Comparison of ENCODE assay signal across 23 mouse cellular contexts in the genomic region with DNA sequence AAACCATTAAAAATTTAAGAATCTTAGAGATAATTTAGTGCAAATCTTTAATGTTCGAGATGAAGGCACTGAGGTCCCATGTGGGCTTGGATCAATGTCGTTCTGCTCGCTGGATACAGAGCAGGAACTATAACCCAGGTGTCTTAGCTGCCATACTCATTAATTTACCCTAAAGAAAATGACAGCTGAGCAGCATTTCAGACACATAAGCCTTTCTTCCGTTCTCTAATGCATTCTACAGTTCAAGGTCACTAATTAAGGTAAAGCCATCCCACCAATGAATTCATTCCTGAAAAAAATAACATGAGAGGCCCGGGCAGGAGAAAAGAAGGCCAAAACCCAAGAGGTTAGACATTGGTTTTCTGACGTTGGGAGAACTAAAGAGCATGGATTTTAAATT.
DNase-seq lines count a peak whose midpoint lies in the region; ATAC-seq and TF ChIP-seq lines count a peak whose summit lies in the region.
"Had no signal": no experiment of that assay in that cellular context is flagged by ENCODE, and none has a peak within 500 bp of the region (broad histone marks: within the 10 kb centered on the region; RNA-seq: fewer than 3 reads in every experiment).

No protein-coding gene starts in this region.

- H3K27ac ChIP-seq in hindbrain, embryonic 11.5 days (ENCODE audit: low read depth, low read length): no peak overlapping the region
- H3K27ac ChIP-seq in hindbrain, embryonic 16.5 days (ENCODE audit: low read depth, low read length): no peak overlapping the region
- no peak overlapping the region for H3K27ac ChIP-seq in midbrain, embryonic 12.5 days (replicated peaks)
- no peak overlapping the region for H3K27ac ChIP-seq in midbrain, postnatal 0 days (ENCODE audit: low read depth, low read length)
- H3K27ac ChIP-seq in midbrain, embryonic 14.5 days (replicated peaks; ENCODE audit: low read depth, low read length): no peak overlapping the region
- H3K27ac ChIP-seq: embryonic facial prominence, embryonic 12.5 days; gastrocnemius, adult 2 months; heart, embryonic 13.5 days; hindbrain, postnatal 0 days had no signal

- no peaks in the 10 kb centered on the region for H3K27me3 ChIP-seq in hindbrain, embryonic 11.5 days (ENCODE audit: control insufficient read depth, insufficient read depth, low read length)
- no peaks in the 10 kb centered on the region for H3K27me3 ChIP-seq in hindbrain, embryonic 16.5 days (replicated peaks; ENCODE audit: control insufficient read depth, insufficient read depth, low read length)
- H3K27me3 ChIP-seq in midbrain, embryonic 12.5 days: no peaks in the 10 kb centered on the region
- H3K27me3 ChIP-seq in midbrain, postnatal 0 days (ENCODE audit: insufficient read depth, low read length): no peaks in the 10 kb centered on the region
- H3K27me3 ChIP-seq in midbrain, embryonic 14.5 days (ENCODE audit: control insufficient read depth, insufficient read depth, low read length): no peaks in the 10 kb centered on the region
- H3K27me3 ChIP-seq: embryonic facial prominence, embryonic 12.5 days; heart, embryonic 13.5 days had no signal

- no peak overlapping the region for H3K4me2 ChIP-seq in hindbrain, embryonic 11.5 days (replicated peaks; ENCODE audit: low read depth, low read length)
- H3K4me2 ChIP-seq in hindbrain, embryonic 16.5 days (ENCODE audit: low read length): no peak overlapping the region
- H3K4me2 ChIP-seq in midbrain, embryonic 12.5 days (replicated peaks): no peak overlapping the region
- no peak overlapping the region for H3K4me2 ChIP-seq in midbrain, postnatal 0 days (ENCODE audit: low read depth, low read length, poor library complexity, severe bottlenecking)
- no peak overlapping the region for H3K4me2 ChIP-seq in midbrain, embryonic 14.5 days (ENCODE audit: low read length)
- H3K4me2 ChIP-seq: embryonic facial prominence, embryonic 12.5 days; heart, embryonic 13.5 days had no signal

- ATAC-seq in hindbrain, embryonic 11.5 days (ENCODE audit: low FRiP score): peak; percentile 83
- ATAC-seq in hindbrain, embryonic 16.5 days: no peak
- peak; percentile 78 for ATAC-seq in midbrain, embryonic 12.5 days (ENCODE audit: low FRiP score, low read depth)
- ATAC-seq in midbrain, postnatal 0 days (ENCODE audit: low FRiP score): no peak
- peak; percentile 63; the same call in 1 of the 2 replicates for ATAC-seq in midbrain, embryonic 14.5 days (ENCODE audit: low FRiP score, low TSS enrichment)
- ATAC-seq: CD4-positive, CD25-positive, alpha-beta regulatory T cell, adult 4 months; forebrain, embryonic 14.5 days; hindbrain, postnatal 0 days had no signal

- WGBS in hindbrain, embryonic 11.5 days: 60% methylated on average over 6 of the region's 6 CpGs
- 41% methylated on average over 6 of the region's 6 CpGs for WGBS in hindbrain, embryonic 16.5 days
- WGBS in midbrain, embryonic 12.5 days: 56% methylated on average over 6 of the region's 6 CpGs
- 43% methylated on average over 6 of the region's 6 CpGs for WGBS in midbrain, postnatal 0 days
- WGBS in midbrain, embryonic 14.5 days: 34% methylated on average over 6 of the region's 6 CpGs

- H3K36me3 ChIP-seq in hindbrain, embryonic 11.5 days (ENCODE audit: control insufficient read depth, insufficient read depth, low read length): no peaks in the 10 kb centered on the region
- no peaks in the 10 kb centered on the region for H3K36me3 ChIP-seq in hindbrain, embryonic 16.5 days (ENCODE audit: control insufficient read depth, insufficient read depth, low read length)
- H3K36me3 ChIP-seq in midbrain, embryonic 12.5 days: no peaks in the 10 kb centered on the region
- H3K36me3 ChIP-seq in midbrain, postnatal 0 days (ENCODE audit: insufficient read depth, low read length): no peaks in the 10 kb centered on the region
- H3K36me3 ChIP-seq in midbrain, embryonic 14.5 days (ENCODE audit: control insufficient read depth, insufficient read depth, low read length): no peaks in the 10 kb centered on the region
- H3K36me3 ChIP-seq: embryonic facial prominence, embryonic 12.5 days; G1E; heart, embryonic 13.5 days had no signal

- no peak for TF ChIP-seq CTCF in midbrain, postnatal 0 days (IDR thresholded peaks at IDR 0.05)

- H3K4me3 ChIP-seq in hindbrain, embryonic 11.5 days (ENCODE audit: low read depth, low read length): no peak overlapping the region
- no peak overlapping the region for H3K4me3 ChIP-seq in hindbrain, embryonic 16.5 days (ENCODE audit: low read length)
- H3K4me3 ChIP-seq in midbrain, embryonic 12.5 days: no peak overlapping the region
- H3K4me3 ChIP-seq in midbrain, postnatal 0 days (ENCODE audit: low read depth, low read length): no peak overlapping the region
- no peak overlapping the region for H3K4me3 ChIP-seq in midbrain, embryonic 14.5 days (replicated peaks; ENCODE audit: low read depth, low read length)
- H3K4me3 ChIP-seq: embryonic facial prominence, embryonic 12.5 days; gastrocnemius, adult 2 months; heart, embryonic 13.5 days had no signal

- DNase-seq in hindbrain, embryonic 11.5 days (ENCODE audit: low spot score): peak; percentile 21
- DNase-seq in midbrain, postnatal 0 days (ENCODE audit: low spot score): no peak
- peak; percentile 60 for DNase-seq in midbrain, embryonic 14.5 days
- peak; percentile 4 for DNase-seq in retina, postnatal 1 day
- no peak for DNase-seq in cerebellum, postnatal 14 days
- DNase-seq: adrenal gland, adult 8-10 months; adrenal gland, postnatal 36 days; cerebellum, adult 11-12 months; cerebellum, adult 9-10 months; cerebellum, postnatal 36 days; gastrocnemius, adult 2 months; gastrocnemius, postnatal 36 days; heart, adult 11 months; heart, postnatal 36 days; kidney, adult 11 months had no signal

- H3K4me1 ChIP-seq in hindbrain, embryonic 11.5 days (replicated peaks; ENCODE audit: control insufficient read depth, insufficient read depth, low read length): no peaks in the 10 kb centered on the region
- no peaks in the 10 kb centered on the region for H3K4me1 ChIP-seq in hindbrain, embryonic 16.5 days (ENCODE audit: control insufficient read depth, insufficient read depth, low read depth, low read length)
- H3K4me1 ChIP-seq in midbrain, embryonic 12.5 days: no peaks in the 10 kb centered on the region
- no peaks in the 10 kb centered on the region for H3K4me1 ChIP-seq in midbrain, postnatal 0 days (ENCODE audit: insufficient read depth, low read length)
- H3K4me1 ChIP-seq in midbrain, embryonic 14.5 days (ENCODE audit: control insufficient read depth, insufficient read depth, low read length): no peaks in the 10 kb centered on the region
- H3K4me1 ChIP-seq: embryonic facial prominence, embryonic 12.5 days; heart, embryonic 13.5 days had no signal

- H3K9me3 ChIP-seq in hindbrain, embryonic 11.5 days (ENCODE audit: control insufficient read depth, low read length): no peaks in the 10 kb centered on the region
- no peaks in the 10 kb centered on the region for H3K9me3 ChIP-seq in hindbrain, embryonic 16.5 days (ENCODE audit: control insufficient read depth, low read length)
- H3K9me3 ChIP-seq in midbrain, embryonic 12.5 days: no peaks in the 10 kb centered on the region
- no peaks in the 10 kb centered on the region for H3K9me3 ChIP-seq in midbrain, postnatal 0 days (ENCODE audit: low read length)
- no peaks in the 10 kb centered on the region for H3K9me3 ChIP-seq in midbrain, embryonic 14.5 days (ENCODE audit: control insufficient read depth, low read length)
- H3K9me3 ChIP-seq: embryonic facial prominence, embryonic 12.5 days; G1E; heart, embryonic 13.5 days had no signal

- H3K9ac ChIP-seq in hindbrain, embryonic 11.5 days (ENCODE audit: low read depth, low read length): no peak overlapping the region
- no peak overlapping the region for H3K9ac ChIP-seq in hindbrain, embryonic 16.5 days (ENCODE audit: low read depth, low read length)
- H3K9ac ChIP-seq in midbrain, embryonic 12.5 days (replicated peaks): no peak overlapping the region
- H3K9ac ChIP-seq in midbrain, postnatal 0 days (replicated peaks; ENCODE audit: low read length, poor library complexity, severe bottlenecking): no peak overlapping the region
- H3K9ac ChIP-seq in midbrain, embryonic 14.5 days (replicated peaks; ENCODE audit: low read length): no peak overlapping the region
- H3K9ac ChIP-seq: embryonic facial prominence, embryonic 12.5 days; heart, embryonic 13.5 days had no signal

Comparison
In these comparisons a context has a peak if more than half of its experiments do, and no peak if none do; other contexts are left out.
1. ATAC-seq: peak in hindbrain, embryonic 11.5 days (single experiment), midbrain, embryonic 12.5 days (single experiment) and midbrain, embryonic 14.5 days (single experiment); none in hindbrain, embryonic 16.5 days (single experiment) and midbrain, postnatal 0 days (single experiment).
2. DNase-seq: peak in hindbrain, embryonic 11.5 days (single experiment), midbrain, embryonic 14.5 days (single experiment) and retina, postnatal 1 day (single experiment); none in midbrain, postnatal 0 days (single experiment) and cerebellum, postnatal 14 days (0 of 2).